Comparison of ENCODE assay signal across 26 mouse cellular contexts in the genomic region with DNA sequence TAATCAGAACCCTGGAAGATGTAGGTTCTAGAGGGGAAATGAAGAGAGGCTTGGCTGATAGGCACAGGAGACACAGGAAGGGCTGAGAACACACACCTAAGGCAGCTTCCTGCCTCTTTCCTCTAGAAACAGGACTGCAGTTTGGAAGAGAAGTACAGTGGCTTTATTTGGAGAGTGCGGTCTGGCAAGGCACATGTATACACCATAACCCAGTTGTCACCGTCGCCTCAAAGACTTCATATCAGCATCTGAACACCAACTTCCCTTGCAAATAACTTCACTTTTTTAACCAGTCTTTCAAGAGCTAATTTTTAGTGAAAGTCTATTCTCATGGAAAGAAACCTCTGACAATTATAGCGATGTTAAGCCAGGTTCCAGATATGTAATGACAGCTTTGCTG.
"Had no signal": no experiment of that assay in that cellular context is flagged by ENCODE, and none has a peak within 500 bp of the region (broad histone marks: within the 10 kb centered on the region; RNA-seq: fewer than 3 reads in every experiment).

No protein-coding gene starts in this region.

- H3K4me1 ChIP-seq: intestine, embryonic 15.5 days had no signal

- H3K4me2 ChIP-seq: heart, embryonic 11.5 days; heart, embryonic 13.5 days; heart, embryonic 15.5 days; hindbrain, embryonic 12.5 days; hindbrain, embryonic 14.5 days; intestine, embryonic 15.5 days; limb, embryonic 13.5 days; limb, embryonic 15.5 days; liver, embryonic 12.5 days had no signal

- H3K27ac ChIP-seq: heart, adult 2 months; heart, embryonic 13.5 days; heart, embryonic 15.5 days; hindbrain, embryonic 12.5 days; hindbrain, embryonic 14.5 days; intestine, embryonic 15.5 days; limb, embryonic 13.5 days; limb, embryonic 15.5 days; liver, embryonic 12.5 days had no signal

- H3K27me3 ChIP-seq: heart, embryonic 13.5 days; heart, embryonic 15.5 days; hindbrain, embryonic 12.5 days; intestine, embryonic 15.5 days; limb, embryonic 15.5 days; liver, embryonic 12.5 days had no signal

- H3K9me3 ChIP-seq: heart, embryonic 13.5 days; heart, embryonic 15.5 days; hindbrain, embryonic 12.5 days; intestine, embryonic 15.5 days; limb, embryonic 13.5 days; limb, embryonic 15.5 days; liver, embryonic 12.5 days had no signal

- ATAC-seq: hindbrain, embryonic 16.5 days; inflammation-experienced regulatory T-cells, adult 6 months; intestine, embryonic 15.5 days; intestine, postnatal 0 days had no signal

- DNase-seq: gastrocnemius, postnatal 14 days; gastrocnemius, postnatal 36 days; heart, adult 11 months; heart, adult 2 months; heart, postnatal 14 days; heart, postnatal 36 days; kidney, adult 18-20 months; kidney, adult 8-10 months; kidney, postnatal 10 days; kidney, postnatal 25 days; kidney, postnatal 4 days; layer of hippocampus, adult 9-11 months; layer of hippocampus, postnatal 36 days; left cerebral cortex, postnatal 4 days had no signal

- H3K36me3 ChIP-seq: heart, embryonic 13.5 days; heart, embryonic 15.5 days; hindbrain, embryonic 12.5 days; intestine, embryonic 15.5 days; limb, embryonic 13.5 days; limb, embryonic 15.5 days; liver, embryonic 12.5 days had no signal

- H3K9ac ChIP-seq: heart, embryonic 13.5 days; heart, embryonic 15.5 days; hindbrain, embryonic 12.5 days; hindbrain, embryonic 14.5 days; intestine, embryonic 15.5 days; limb, embryonic 13.5 days; limb, embryonic 15.5 days; liver, embryonic 12.5 days had no signal

- H3K4me3 ChIP-seq: heart, adult 2 months; heart, embryonic 13.5 days; heart, embryonic 15.5 days; hindbrain, embryonic 12.5 days; intestine, embryonic 15.5 days; limb, embryonic 13.5 days; limb, embryonic 15.5 days; liver, embryonic 12.5 days had no signal
